Mouse (Mus musculus): ENCODE data around the gene Sec24b. TPM values are rescaled to one million over a fixed set of nuclear protein-coding genes. Genes with fewer than 3 reads are reported as not detected.

Gene Sec24b
- 10 to 100 TPM; 70.1 to 78.1 TPM for total RNA-seq (2021)
- long read RNA-seq, experiment 1, partial matches to known transcripts: 7 of 8 reads
- long read RNA-seq, experiment 1, other reads (novel, unspliced or antisense): 1 of 8 reads
- long read RNA-seq, experiment 2, full-length matches to known transcripts: 3 of 20 reads
- long read RNA-seq, experiment 2, partial matches to known transcripts: 12 of 20 reads
- long read RNA-seq, experiment 2, other reads (novel, unspliced or antisense): 5 of 20 reads

DNA sequence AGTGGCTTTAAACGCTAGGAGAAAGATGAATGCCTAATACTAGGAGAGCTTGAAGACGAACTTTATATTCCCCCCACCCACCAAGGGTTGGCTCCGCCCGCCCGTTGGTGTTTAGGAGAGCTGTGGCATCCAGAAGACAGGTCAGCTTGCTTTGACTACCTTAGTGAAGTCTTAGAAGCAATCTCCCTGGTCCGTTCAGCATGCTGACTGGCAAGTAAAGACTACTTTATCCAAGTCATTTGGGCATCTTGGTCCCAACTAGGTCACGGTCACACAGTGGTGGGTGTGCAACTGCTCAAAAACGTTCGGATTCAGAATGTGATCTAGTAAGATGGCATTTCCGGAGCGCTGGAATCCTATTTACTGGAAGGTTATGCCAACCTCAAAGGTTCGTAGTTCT, at the start of gene Sec24b:
TSS of gene Sec24b (minus strand) at position 273 of the 400 bp plus-strand sequence.
- peak in 1 of 2 experiments; percentile 8 for DNase-seq (ENCODE audit: low spot score in 2 of 2)

DNA sequence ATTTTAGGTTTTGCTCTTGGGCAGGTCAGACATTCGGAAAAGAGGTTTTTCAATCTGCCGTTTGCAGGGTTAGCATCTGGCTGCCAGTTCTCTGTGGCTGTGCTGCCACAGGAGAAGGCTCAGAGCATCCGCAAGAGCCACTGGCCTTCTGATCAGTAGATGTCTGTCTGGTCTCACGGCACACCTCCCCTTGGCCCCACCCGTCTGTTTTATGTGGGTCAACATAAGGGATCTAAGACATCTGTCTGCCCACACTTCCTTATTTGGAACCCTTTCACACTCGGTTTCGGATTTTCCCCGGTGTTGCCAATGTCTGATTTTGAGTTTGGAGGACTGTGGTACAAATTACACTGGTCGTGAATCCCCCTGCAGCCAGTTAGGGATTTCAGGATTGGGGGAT, 43.1 kb upstream of the Sec24b start:
- DNase-seq (ENCODE audit: low spot score in 2 of 2): no peak

DNA sequence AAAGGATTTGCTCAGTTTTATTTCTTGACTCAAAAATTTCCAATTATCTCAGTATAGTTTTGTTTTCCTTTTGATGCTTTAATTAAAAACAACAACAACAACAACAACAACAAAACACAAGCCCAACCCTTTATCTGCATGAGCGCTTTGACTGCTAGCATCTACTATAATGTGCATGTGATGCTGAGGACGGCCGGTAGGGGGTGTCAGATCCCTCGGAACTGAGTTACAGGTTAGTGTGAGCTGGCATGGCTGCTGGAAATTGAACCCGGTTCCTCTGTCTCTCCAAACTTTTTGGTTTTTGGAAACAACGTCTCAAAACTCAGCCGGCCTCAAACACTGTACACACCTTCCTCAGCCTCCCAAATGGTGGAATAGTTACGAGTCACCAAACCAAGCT, 42.1 kb upstream of the Sec24b start:
- no peak for DNase-seq (ENCODE audit: low spot score in 2 of 2)

DNA sequence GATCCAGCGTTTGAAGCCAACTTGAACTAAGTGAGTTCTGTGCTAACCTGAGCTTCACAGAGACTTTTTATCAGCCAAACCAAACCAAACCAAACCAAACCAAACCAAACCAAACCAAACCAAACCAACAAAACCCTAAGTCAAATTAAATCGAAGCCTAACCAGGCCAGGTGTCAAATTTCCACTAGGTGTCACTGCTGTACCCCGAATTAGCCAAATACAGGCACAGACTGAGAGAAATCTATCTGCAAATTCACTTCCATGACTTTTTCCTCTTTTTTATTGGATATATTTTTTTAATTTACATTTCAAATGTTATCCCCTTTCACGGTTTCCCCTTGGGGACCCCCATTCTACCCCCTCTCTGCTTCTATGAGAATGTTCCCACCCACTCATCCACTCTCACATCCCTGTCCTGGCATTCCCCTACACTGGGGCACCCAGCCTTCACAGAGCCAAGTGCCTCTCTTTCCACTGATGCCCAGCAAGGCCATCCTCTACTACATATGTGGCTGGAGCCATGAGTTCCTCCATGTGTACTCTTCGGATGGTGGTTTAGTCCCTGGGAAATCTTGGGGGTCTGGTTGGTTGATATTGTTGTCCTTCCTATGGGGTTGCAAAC, 33.9 kb upstream of the Sec24b start:
- DNase-seq (ENCODE audit: low spot score in 2 of 2): no peak

DNA sequence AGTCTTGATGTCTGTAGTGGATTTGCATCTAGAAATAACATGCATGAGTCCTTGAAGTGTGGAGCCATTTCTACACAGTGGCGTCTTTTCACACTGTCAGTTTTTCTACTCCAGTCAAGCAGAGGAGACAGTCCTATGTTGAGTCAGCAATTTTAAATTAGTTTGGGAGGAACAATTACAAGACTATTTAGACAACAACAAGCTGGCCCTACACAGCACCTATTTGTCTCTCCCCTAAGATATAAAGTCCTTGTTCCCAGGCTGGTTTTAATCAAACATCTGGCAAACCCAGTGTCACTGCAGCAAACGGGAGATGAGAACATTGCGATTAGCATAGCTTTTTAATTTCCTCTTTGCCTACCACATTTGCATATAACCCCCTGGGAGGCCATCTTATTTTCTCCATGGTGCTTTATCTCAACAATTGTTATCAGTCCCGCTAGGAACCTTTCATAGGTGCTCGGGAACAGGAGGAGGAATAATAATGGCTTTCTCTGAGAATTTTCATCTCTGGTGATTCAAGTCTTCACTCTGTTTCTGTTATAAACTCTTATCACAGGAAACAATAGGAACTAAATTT, 32.9 kb upstream of the Sec24b start:
- no peak for DNase-seq (ENCODE audit: low spot score in 2 of 2)

DNA sequence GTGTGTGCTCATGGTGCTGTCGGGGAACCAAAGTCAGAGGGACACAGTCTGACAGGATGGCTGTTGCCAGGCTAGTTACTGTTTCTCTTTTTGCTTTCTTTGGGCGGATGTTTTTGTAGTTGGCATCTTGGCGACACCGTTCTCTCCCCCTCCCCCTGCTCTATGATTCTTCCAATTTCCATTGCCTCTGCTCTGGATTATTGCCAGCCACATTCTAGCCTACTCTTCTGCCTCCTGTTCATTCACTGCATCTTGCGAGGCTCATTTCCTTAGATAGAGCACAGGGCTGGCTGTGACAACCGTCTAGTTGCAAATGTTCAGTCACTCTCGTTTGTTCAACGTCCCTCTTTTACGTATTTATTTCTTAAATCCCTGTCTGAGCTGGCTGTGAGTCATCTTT, 29.1 kb upstream of the Sec24b start:
- no peak for DNase-seq (ENCODE audit: low spot score in 2 of 2)

DNA sequence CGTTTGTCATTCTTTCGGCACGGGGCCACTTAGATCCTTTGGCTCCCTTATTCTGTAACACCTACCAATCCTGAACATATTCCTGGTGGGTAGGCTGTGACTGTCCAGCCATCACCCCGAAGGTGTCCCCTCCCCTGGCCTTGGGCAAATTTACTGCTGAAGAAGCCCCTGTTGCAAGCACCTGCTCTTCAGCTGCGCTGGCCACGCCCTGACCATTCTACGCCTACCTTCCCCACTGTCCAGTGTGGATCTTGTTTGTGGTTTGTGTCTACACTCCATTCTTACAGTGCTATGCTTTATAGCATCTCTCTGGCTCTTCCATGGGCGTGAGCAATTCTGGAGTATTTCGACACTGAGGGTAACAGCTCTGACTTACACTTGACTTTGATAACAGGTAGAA, 27.3 kb upstream of the Sec24b start:
- DNase-seq (ENCODE audit: low spot score in 2 of 2): no peak

- no peak for DNase-seq (ENCODE audit: low spot score in 2 of 2)
Observed at GRCm38 (mm10) chr3:130087466-130087865, 26.1 kb upstream of the Sec24b start.

DNA sequence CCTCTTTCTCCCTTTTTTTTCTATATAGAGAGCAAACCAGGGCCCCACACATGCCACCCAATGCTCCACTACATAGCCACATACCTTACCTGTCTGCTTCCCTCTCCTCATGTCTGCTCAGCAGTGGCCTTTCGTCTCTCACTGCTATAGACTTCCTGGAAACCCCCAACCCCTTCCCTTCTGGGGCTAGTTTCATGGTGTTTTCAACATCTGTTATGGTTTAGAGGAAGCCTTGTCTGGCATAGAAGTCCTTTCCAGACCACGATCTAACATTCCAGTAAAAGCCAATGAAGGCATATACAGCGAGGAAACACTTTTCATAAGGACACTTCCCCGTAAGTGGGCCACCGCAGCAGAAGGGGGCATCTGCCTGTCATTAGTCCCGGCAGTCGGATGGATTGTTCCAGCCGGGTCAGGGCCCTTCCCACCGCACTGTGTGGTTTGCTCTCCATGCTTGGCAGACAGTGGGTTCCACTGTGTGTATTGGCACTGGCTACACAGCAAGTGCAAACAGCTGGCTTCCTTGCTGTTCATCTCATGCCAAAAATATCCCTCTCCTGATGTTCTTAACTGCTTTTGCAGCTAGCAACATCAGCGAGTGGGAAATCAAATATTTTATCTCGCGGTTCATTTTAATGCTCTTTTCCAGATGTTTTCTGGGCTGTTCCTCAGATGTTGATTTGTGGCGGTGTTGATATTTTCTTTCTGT, 25.2 kb upstream of the Sec24b start:
- no peak for DNase-seq (ENCODE audit: low spot score in 2 of 2)

DNA sequence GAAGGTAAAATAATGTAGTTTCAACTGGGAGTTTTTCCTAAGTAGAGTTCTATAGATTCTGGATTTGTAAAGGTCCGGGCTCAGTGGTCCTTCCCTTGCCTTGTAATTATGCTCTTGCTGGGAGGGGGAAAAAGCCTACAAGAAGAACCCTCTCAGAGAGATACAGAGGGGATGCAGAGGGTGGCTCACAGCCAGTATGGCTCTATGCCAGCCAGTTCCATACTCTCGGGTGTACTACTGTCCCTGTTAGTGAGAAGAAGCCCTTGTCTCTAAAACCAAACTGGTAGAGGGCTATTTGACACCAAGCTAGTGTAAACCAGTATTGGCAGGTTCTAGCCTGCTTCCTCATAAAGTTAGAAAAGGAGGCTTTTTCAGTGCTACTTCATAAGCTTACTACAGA, 22.0 kb upstream of the Sec24b start:
- no peak for DNase-seq (ENCODE audit: low spot score in 2 of 2)

- DNase-seq (ENCODE audit: low spot score in 2 of 2): no peak
Observed at GRCm38 (mm10) chr3:130080666-130081065, 19.3 kb upstream of the Sec24b start.

GRCm38 (mm10) chr3:130079794-130080193, 18.4 kb upstream of the Sec24b start:
- peak in 1 of 2 experiments; percentile 30 for DNase-seq (ENCODE audit: low spot score in 2 of 2)

- no peak for DNase-seq (ENCODE audit: low spot score in 2 of 2)
Observed at GRCm38 (mm10) chr3:130077291-130077690, 15.9 kb upstream of the Sec24b start.

DNA sequence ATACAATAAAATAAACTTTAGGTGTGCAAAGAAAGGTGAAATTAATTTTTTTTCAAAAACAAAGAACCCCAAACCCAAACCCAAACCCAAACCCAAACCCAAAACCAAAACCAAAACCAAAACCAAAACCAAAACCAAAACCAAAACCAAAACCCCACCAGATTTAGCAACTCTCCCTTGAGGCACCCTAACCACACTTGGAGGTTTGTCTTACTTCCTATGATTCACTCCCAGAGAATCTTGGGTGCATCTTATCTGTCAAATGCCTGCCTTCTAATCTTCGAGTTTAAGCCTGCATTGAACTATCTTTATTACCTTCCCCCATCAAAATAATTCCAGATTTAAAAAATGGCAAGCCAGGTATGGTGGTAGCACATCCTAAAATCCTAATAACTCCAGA, 14.4 kb upstream of the Sec24b start:
- no peak for DNase-seq (ENCODE audit: low spot score in 2 of 2)

GRCm38 (mm10) chr3:130073085-130073484, 11.7 kb upstream of the Sec24b start:
- no peak for DNase-seq (ENCODE audit: low spot score in 2 of 2)

DNA sequence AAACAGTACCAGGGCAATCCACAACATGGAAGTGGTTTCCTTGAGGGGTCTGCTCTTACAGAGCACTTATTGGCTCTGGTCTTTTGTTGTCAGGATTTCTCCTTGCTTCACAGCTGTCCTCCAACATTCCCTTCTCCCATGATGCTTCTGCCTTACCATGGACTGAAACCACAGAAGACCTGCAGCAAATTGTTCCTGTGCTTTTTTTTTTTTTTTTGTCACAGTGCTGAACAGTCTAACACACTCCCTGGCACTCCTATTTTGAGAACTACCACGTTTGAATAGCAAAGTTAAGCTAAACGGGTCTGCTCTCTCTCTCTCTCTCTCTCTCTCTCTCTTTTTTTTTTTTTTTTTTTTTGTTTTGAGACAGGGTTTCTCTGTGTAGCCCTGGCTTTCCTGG, 10.6 kb upstream of the Sec24b start:
- no peak for DNase-seq (ENCODE audit: low spot score in 2 of 2)

DNA sequence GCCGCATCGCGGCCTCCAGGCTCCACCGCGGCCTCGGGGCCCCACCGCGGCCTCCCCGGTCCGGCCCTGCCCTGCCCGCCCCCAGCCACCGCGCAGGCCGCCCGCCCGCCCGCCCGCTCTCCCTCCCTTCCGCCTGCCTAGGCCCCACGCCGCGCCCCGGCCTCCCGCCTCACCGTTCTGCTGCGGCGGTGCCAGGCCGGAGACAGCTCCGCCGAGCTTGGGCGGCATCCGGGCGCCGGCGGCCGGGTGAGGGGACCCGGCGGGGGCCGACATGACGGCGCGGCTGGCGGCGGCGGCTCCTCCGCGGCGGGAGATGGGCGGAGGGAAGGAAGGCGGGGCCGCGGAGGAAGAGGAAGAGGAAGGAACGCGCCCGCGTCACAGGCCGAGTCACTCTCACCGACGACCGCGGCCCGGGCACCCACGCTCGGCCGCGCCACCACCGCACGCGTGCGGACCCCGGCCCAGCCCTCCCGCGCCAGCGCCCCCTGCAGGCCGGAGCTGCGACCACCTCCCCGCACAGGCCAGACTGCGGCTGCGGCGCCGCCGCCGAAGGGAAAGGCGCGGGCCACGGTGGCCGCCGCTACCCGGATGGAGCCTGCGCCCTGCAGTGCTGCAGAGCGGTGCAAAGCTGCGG, 840 bp downstream of the Sec24b start:
- DNase-seq (ENCODE audit: low spot score in 2 of 2): peak; percentile 55 to 64

GRCm38 (mm10) chr3:130059805-130060395, 1.5 kb downstream of the Sec24b start:
- peak; percentile 16 to 21 for DNase-seq (ENCODE audit: low spot score in 2 of 2)

GRCm38 (mm10) chr3:130058488-130058887, 2.9 kb downstream of the Sec24b start:
- no peak for DNase-seq (ENCODE audit: low spot score in 2 of 2)

DNA sequence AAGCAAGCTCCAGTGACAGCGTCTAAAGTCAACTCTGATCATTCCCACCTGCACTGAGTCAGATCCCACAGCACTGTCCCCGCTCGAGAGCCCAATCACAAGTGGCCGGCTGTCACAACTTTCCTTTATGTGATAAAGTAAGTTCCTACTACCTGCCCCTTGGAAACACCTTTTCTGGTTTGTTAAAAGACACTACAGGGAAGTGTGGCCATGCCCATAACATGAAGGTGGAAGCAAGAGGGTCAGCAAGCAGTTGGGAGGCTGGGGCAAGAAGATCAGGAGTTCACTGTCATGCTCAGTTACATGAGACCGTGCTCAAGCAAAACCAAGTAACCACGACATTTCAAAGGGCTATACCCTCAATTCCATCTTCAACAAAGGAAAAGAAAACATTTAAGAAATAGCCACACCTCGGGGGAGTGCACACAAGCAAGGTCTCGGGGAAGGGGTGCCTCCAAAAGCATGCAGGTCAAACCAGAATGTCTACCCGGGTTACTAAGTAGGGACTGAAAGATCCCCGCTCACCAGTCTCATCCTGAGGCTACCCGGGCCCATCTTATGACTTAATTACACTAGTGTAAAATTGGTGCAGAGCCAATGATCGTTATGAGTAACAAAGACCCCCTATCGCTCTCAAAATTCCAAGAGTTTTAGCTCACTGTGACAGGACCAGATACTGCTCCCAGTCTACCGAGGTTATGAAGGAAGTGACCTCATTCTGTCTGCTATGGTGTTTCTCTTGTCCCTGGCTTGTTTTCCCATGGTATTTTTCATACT, 3.6 kb downstream of the Sec24b start:
- no peak for DNase-seq (ENCODE audit: low spot score in 2 of 2)
